Mouse (Mus musculus): Measurements from ENCODE around the gene Itk.

Gene Itk

DNA sequence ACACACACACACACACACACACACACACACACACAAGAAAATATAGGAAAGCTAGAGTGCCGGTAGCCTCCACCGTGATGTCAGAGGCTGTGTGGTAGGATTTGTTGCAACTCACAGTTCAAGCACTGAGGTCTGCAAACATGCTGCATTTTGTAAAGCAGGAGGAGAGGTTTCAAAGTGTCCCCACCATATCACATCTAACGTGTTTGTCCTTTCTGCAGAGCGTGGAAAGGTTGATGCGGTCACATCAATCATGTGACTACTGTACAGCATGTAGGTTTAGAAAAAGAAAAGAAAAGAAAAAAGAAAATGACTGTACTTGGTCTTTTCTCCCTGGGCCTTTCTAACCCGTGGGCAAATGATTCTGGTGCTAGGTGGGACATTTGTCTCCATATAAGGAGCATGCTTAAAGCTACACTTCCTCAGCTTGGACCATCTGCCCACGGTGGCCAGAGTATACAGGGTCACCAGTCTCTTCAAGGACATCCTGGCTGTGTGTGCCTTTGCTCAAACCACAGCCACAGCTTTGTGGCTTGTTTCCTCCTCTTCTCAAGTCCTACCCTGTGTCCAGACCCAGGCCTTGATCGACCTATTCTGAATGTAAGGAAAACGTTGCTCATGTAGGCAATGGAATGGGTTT lies 83.3 kb downstream of the Itk start:
- DNase-seq = no peak

DNA sequence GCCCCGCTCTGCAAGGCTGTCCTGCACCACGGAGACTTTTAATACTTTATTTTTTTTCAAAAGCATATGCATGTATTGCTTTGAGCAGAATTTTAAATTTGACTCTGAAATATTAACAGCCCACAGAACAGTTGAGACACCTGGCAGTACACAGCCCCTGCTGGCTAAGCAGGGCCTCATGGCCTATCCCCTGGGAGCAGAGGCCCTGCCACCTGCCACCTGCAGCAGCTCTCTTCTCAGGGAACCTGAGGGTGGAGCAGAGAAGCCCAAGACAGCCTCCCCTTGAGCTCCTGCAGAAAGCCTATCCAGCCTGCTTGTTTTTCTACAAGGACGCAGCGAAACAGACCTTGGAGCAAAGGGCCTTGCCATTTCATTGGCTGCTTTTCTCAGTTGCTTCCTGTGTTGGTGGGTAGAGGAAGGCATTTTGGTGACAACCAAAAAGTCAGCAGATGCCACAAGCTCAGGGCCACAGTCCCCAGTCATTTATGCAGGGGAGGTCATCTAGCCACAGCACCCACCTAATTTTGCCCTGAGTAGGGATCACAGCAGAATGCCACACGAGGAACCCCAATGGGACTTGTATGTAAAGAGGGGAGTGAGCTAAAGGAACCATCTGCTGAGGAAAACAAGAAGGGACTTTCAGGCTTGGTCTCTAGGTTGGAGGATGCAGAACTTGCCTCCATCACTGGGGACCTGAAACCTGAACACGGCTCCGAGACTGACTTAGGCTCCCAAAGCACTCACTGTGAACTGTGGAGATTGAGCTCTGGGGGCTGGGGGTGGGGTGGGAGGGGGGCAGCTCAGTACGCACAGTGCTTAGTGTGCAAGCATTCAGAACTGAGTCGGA lies 84.2 kb downstream of the Itk start:
- DNase-seq = peak; percentile 46 to 68

DNA sequence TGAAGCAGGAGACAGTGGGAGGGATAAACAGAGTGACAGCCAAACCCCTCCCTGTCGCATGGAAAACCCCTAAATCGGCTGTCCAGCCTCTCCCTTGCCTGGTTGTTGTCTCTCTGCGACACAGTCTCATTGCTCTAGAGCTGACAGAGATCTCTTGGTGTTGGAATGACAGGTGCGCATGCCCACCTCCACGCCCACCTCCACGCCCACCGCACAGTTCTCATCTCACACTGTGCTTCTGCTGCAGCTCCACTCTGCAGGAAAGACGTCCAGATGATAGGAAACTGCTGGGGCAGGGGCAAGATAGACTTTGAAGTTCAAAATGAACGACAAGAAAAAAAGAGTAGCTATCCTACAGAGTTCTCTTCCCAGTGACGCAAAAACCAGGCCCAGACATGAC lies 85.2 kb downstream of the Itk start:
- no peak for DNase-seq

DNA sequence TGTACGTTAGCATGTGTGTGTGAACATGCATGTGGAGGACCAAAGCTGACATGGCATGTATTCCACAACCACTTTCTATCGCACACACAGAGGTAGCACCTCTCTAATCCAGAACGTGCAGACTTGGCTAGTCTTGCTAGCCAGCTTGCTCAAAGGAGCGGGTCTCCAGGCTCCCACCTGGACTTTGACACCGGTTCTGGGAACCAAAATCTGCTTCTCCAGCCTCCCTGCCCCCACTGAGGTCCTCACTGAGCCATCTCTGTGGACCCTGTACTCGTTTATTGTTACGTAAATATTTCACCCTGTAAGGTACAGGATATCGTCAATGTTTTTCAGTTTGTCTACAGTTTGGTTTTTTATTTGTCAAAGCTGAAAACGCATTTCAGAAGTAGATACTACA lies 86.8 kb downstream of the Itk start:
- no peak for DNase-seq

DNA sequence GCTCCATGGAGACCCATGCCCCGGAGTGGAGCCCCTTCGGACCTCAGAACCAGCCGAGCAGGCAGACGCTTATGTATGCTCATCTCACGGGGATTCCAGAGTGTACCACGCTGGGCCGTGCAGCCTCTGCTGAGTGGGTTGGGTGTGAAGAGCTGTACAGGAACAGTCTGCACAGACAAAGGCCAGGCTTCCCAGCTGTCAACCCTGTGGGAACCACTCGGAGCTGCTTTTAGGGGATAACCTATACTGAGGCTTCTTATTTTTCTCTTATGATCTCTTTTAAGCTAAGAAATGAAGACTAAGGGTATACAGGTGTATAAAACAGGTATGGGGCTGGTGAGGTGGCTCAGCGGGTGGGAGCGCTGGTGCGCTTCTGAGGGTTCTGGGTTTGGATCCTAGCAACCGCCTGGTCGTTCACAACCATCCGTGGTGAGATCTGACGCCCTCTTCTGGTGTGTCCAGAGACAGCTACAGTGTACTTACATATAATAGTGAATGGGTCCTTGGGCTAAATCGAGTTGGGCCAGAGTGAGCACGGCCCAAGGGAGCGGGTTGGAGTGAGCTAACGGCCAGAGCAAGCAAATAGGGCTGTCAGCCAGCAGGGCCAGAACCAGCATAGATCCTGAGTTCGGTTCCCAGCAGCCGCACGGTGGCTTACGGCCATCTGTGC lies 87.6 kb downstream of the Itk start:
- no peak for DNase-seq

DNA sequence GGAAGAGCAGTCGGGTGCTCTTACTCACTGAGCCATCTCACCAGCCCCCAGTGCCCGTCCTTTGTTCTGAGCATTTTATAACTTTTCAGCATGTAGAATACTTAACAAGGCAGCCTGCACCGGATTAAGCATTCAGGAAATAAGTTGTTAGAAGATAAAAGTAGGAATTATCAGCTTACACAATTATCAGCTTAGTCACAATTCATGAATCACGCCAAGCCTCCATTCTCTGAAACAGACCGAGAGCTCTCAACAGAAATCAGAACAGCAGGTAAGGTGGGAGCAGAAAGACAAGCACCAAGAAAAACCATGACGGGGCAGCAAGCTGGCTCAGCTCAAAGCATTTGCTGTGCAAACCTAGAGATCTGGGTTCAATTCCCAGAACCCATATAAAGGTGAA lies 89.4 kb downstream of the Itk start:
- no peak for DNase-seq

DNA sequence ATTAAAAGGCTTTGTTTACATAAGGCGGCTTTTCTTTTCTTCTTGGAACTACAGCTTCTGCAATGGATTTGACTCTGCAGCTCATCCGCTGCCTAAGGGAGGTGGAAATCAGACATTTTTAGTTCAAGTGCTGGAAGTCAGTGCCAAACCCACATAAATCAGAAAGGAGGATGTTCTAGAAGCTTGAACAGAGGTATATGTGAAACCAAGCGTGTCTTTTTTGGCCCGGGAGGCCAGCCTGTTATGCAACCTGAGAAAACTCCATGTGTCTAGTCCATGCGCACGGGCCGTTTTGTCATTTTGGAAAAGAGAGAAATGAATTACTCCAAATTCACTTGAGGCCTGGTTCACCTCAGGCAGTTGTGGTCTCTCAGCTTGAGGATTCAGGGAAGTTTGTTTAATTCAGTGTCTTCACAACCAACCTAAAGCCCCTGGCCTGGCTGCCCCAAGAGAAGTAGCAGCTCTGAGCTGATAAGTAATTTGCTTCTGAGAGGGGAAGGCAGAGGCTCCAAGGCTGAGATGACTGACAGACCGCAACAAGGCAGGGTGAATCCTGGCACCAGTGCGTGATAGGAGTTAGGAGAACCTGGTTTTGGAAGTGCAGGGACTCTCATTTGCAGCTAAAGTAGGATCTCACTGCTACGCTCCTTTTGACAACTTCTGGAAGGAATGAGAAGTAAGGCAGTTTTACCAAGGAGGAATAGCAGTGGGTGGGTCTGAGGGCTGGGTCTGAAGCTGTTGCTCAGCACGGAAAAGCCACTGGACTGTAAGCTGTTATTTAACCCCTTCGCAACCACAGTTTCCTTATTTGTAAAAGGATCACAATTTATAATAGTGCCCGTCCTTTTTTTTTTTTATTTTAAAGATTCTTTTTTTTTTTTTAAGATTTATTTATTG lies 90.2 kb downstream of the Itk start:
- no peak for DNase-seq

DNA sequence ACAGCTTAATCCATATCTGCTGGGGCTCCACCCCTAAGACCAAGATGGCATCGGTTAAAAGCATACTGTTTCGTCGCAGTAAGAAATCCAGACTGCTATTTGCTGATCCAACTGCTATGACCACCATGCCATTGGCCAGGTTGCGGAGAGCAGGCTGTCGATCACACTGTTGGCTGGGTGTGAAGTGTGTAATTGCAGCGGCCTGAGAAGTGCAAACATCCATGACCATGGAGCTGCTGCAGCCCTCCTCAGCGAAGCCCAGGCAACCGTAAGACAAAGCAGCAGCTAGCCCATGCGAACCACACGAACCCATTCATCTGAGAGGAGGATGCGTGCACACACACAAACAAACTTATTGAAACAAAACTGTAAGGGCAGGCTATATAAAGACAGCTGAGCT lies 94.9 kb downstream of the Itk start:
- no peak for DNase-seq

DNA sequence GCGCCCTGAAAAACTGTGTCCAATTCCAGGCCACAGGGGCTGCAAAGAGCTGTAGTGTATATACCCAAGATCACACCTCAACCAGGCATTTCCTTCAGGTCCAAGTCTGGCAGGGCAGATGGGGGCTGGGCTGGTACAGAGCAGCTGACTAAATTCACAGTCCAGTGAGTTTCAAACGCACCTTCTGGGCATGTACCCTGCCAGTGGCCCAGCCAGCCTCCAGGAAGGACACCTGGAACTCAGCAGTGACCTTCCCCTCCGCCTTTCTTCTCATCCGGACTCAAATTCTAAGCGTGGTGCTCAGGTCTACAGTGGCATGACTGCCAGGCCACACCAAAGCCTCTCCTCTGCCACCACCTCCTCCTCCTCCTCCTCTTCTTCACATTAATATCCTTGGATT lies 95.8 kb downstream of the Itk start:
- DNase-seq = no peak

DNA sequence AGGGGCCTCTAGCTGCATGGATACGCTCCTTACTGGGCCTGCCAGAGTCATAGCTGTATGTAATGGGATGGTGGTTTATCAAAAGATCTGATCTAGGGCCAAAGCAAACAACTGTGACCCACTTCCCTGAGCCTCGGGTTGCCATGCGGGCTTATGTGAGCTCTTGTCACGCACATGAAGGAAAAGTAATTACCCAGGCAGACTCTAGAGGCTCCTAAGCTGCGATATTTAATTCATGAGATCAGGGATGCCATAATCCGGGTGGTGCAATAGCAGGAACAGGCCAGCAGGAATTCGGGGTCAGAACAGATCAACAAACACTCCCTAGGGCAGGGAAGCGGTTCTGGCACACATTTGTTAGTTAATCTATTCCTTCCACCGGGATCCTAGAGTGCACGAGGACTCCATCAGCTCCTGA lies 98.3 kb downstream of the Itk start:
- DNase-seq = no peak

DNA sequence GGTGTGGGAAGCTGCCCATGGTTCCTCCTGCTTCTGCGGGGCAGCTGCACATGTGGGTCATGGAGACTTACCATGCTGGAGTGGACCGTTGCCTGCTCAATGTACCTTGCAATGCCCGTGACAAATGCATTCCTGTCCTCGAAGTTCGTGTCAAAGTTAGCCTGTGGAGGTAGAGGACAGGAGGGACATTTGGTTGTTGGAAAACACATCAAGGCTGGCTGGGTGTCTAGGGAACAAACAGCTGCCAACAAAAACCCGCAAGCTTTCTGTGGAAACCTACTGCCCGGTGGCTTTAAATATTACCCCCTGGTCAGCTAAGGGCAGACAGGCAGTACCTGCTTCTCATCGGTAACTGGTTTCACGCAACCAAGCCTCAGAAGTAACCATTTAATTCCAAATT lies 99.8 kb downstream of the Itk start:
- no peak for DNase-seq

DNA sequence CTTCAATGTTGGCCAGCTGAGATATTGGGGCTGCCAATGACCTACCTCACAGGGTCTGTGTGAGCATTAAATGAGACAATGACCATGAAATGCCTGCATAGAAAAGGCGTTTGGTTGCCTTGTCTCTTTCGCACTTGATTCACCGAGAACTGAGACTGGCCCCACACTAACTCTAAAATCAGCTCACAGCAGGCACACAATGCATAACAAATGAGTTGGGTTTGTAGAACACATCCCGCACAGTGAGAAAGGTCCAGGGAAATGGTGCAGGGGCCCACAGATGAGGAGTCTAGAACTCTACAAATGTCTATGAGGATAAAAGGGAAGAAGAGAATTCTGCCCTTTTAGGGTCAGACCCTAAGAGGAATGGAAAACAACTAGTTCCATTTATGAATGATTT lies 100.3 kb downstream of the Itk start:
- DNase-seq = no peak

DNA sequence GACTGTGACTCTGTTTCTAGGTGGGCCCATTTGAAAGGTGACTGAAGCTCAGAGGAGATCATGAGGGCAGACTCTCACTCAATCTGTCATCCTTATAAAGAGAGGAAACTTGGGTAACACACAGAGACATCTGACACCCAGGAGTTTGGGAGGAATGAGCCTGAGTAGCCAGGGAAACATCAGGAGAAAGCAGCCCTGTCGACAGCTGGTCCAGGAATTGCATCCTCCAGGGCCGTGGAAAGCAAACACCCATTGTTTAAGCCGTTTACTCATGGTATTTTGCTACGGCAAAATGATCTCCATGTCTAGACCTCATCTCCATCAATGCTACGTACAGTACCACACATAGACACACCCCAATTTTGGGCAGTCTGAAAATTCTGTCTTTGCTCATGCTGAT lies 101.2 kb downstream of the Itk start:
- no peak for DNase-seq

DNA sequence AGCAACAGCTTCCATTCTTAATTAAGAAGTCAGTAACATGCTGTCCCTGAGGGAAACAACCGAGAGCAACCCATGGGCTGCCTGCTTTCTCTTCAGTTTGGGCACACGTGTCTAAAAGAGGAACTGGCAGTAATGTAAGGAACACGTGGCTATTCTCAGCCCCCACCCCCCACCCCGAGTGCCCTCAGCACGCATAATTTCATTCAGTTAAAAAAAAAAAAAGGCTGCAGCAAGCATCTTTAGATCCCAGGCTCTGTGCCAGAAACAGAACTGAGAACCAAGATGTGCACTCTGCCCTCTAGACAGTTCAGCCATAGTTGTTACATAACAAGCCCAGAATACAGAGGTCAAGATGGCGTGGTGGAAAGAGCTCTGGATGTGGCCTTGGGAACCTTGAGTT lies 102.5 kb downstream of the Itk start:
- no peak for DNase-seq

DNA sequence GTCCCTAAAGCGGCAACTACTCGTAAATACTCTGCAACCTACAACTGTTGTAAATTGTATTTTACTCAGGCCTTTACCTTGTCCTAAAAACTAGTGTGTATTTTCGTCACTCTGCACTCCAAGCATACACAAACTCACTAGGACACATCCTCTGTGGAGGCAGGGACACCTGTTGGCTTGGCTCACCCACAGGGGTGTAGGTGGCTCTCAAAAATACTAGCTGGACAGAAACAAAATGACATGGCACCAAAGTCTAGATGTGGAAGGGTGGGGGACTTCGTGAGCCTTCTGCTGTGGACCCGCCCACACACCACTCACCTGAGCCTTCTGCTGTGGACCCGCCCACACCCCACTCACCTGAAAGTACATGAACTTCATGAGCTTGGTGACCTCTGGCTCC lies 105.5 kb downstream of the Itk start:
- DNase-seq = no peak

DNA sequence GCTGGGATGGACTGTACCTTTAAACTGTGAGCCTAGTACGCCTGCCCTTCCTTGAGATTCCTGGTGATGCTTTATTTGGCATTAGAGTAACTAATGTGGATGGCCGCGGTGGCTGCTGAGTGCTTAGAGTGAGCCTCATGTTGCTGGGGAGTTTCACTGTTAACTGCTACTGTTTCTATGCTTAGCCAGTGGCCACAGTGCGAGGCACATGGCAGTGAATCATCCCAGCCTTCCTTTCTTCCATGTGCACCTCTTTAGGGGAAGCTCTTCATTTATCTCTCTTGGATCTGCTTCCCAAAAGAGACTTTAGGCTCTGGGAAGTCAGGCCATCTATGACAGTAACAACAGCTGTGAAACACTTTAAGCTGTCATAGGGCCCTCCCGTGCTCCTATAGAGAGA lies 106.7 kb downstream of the Itk start:
- DNase-seq = no peak

DNA sequence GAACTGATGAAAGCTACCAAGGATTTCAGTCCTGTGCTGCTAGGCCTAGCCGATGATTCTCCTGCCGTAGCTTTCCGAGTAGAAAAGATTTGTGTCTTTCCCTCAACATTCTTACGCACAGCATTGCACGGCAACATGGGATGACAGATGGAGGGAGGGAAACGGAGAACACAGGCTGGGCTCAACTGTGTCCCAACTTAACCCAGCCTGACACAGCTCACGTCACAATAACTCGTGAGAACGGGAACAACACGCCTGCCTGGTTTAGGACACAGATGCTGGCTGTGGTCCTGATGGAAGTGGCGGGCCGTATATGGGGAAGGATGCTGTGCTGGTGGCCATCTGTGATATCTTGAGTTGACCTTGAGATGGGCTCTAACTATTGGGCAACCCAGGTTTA lies 110.6 kb downstream of the Itk start:
- DNase-seq = no peak

DNA sequence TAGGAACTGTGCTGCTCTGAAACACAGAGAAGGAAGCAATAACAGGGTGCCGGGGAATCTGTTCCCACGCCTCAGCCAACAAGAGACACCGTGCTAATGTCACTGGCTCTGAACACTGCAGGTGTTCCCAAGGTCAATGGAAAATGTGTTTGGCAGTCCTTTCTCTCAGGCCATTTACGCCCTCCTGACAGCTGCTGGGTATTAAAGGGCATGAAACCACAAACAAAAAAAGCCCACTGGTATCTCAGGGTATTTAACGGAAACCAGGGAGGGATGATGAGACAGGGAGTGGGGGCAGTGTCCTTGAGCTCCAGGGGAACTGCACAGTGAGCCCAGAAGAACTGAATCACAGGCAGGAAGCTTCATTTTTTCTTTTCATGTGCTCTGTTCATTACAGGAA lies 111.2 kb downstream of the Itk start:
- DNase-seq = no peak

DNA sequence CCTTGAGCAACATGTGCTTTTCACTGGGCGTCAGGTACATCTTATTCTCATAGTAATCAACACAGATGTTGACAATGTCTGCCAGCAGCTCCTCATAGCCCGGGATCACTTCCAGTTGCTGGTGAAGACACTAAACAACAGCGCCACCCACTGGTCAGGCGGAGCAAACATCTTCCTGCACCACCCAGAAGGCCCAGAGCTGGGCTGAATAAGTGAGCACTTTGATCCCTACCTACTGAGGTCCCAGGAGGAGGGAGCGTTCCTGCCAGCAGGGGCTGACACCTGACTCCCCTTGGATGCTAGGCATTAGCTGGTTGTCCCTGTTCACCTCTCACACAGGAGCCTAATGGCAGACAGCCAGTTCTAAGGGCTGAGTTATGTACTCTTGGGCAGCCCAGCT lies 112.5 kb downstream of the Itk start:
- peak; percentile 30 to 32 for DNase-seq

DNA sequence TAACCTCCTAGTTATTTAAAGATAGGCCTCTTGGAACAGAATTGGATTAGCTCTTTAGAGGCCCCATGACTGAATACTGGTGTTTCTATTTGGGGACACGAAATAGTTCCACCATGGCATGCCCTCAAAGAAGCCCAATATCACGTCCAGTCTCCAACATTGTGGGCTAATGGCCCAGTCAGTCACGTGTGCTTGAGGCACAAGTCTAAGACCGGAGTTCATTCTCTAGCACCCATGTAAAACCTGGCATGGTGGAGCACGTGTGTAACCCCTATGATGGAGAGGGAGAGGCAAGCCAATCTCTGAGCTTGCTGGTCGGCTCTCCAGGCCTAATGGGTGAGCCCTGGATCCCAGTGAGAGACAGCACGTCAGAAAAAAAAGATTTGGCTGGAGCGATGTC lies 113.1 kb downstream of the Itk start:
- DNase-seq = no peak

DNA sequence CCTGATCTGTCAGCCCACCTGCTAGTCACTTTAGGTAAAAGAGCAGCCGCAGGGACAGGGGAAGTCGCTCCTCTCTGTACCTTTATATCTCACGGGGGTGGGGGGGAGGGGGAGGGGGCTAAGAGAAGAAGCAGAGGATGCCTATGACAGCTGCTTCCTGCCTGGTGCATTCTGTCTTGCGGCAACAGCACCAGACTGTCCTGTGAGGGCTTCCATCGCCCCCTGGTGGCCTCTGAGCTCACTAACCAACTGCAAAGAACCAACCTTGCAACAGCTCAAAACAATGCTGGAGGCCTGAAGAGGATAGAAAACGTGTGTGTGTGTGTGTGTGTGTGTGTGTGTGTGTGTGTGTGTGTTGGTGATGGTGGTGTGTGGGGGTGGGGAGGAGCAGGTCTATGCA lies 114.0 kb downstream of the Itk start:
- DNase-seq = peak; percentile 75 to 85

Measured in thymus, adult 18-20 months (tissue).